Mouse (Mus musculus) thymus, adult 2 months (tissue): Measurements from ENCODE around the gene 2310022A10Rik. TPM values are rescaled to one million over a fixed set of nuclear protein-coding genes. Genes with fewer than 3 reads are reported as not detected.
A peak's percentile ranks its signal among the peaks of the same experiment; 100 is the strongest.

ENCODE experiments used
- DNase-seq: peaks from one replicate; pipeline ENCODE4 v3.0.0; 2021
- H3K27ac ChIP-seq: fragments of 200-500 bp; 2 replicates; pipeline ENCODE4 v1.5.1; 2012; ENCODE audit warnings: low read length, control low read depth; ENCODE audit not compliant: control insufficient read depth, insufficient read depth
- H3K27me3 ChIP-seq: fragments of 200-500 bp; 2 replicates; pipeline ENCODE4 v1.6.1; 2012; ENCODE audit warnings: mild to moderate bottlenecking, low read length, moderate library complexity, mixed read lengths; ENCODE audit not compliant: control insufficient read depth, insufficient read depth
- H3K36me3 ChIP-seq: fragments of 200-500 bp; 2 replicates; pipeline ENCODE4 v1.6.1; 2012; ENCODE audit warnings: mild to moderate bottlenecking, low read length, moderate library complexity; ENCODE audit not compliant: control insufficient read depth, insufficient read depth
- H3K4me1 ChIP-seq: fragments of 200-500 bp; replicated peaks from 2 replicates; pipeline ENCODE4 v1.6.1; 2012; ENCODE audit warnings: low read length; ENCODE audit not compliant: control insufficient read depth, insufficient read depth
- H3K4me3 ChIP-seq: fragments of 200-500 bp; 2 replicates; pipeline ENCODE4 v1.5.1; 2012; ENCODE audit warnings: mild to moderate bottlenecking, low read length, control low read depth, moderate library complexity; ENCODE audit not compliant: control insufficient read depth, insufficient read depth
- CTCF ChIP-seq: fragments of 200-500 bp; IDR thresholded peaks from 2 replicates; pipeline ENCODE4 v1.5.1; 2012; ENCODE audit warnings: mild to moderate bottlenecking, control low read depth, low read length, moderate library complexity, borderline replicate concordance; ENCODE audit not compliant: control insufficient read depth, poor library complexity, insufficient read depth; ENCODE audit errors: extremely low read depth
- POLR2A ChIP-seq: fragments of 200-500 bp; IDR thresholded peaks from 2 replicates; pipeline ENCODE4 v1.6.1; 2012; ENCODE audit warnings: mild to moderate bottlenecking, low read length, control low read depth, moderate library complexity; ENCODE audit not compliant: control insufficient read depth, poor library complexity, insufficient read depth; ENCODE audit errors: extremely low read depth
- WGBS: fragments of 180-500 bp; shearing (Covaris S2); methylation state at CpG from one replicate; pipeline ENCODE4 v1.1.7; 2018; 5-methylcytosine and 5-hydroxymethylcytosine counted together
- polyA plus RNA-seq: library from polyadenylated mRNA; depleted of rRNA; stranded (reverse); fragments of >200 nt; gene quantifications from 2 replicates; pipeline ENCODE4 v1.2.3, GENCODE M21; 2012

Gene 2310022A10Rik
- polyA plus RNA-seq, 1 experiment = 58.1 TPM

- TF ChIP-seq POLR2A (no peak), CTCF (no peak)
Measured at GRCm38 (mm10) chr7:27580380-27581174, 27.5 kb downstream of the 2310022A10Rik start.

GRCm38 (mm10) chr7:27586861-27587260, 33.8 kb downstream of the 2310022A10Rik start:
- 89% methylated on average over 2 of the region's 2 CpGs for WGBS
- no peak for TF ChIP-seq CTCF
- TF ChIP-seq POLR2A = no peak
- DNase-seq = no peak

More at GRCm38 (mm10) chr7:27580380-27581174, 27.5 kb downstream of the 2310022A10Rik start:
- WGBS = 97% methylated on average over 14 of the region's 14 CpGs
- Histone ChIP-seq H3K27ac (no peak overlapping the region), H3K4me3 (no peak overlapping the region), H3K4me1 (no peaks in the 10 kb centered on the region), H3K36me3 (peaks cover 31% of the 10 kb centered on the region), H3K27me3 (no peaks in the 10 kb centered on the region)
- no peak for DNase-seq

GRCm38 (mm10) chr7:27587741-27588140, 34.7 kb downstream of the 2310022A10Rik start:
- H3K27me3 ChIP-seq = no peaks in the 10 kb centered on the region
- H3K27ac ChIP-seq = no peak overlapping the region
- DNase-seq = no peak
- no peak overlapping the region for H3K4me3 ChIP-seq
- H3K4me1 ChIP-seq = peaks cover 2% of the 10 kb centered on the region
- 94% methylated on average over 2 of the region's 2 CpGs for WGBS
- H3K36me3 ChIP-seq = peaks cover 9% of the 10 kb centered on the region; the same call in 1 of the 2 replicates
- TF ChIP-seq POLR2A (no peak), CTCF (no peak)

More at GRCm38 (mm10) chr7:27586861-27587260, 33.8 kb downstream of the 2310022A10Rik start:
- Histone ChIP-seq H3K4me3 (no peak overlapping the region), H3K27ac (no peak overlapping the region), H3K4me1 (no peaks in the 10 kb centered on the region), H3K36me3 (peaks cover 14% of the 10 kb centered on the region; the same call in 1 of the 2 replicates), H3K27me3 (no peaks in the 10 kb centered on the region)

- Histone ChIP-seq H3K27me3 (no peaks in the 10 kb centered on the region), H3K27ac (no peak overlapping the region), H3K4me3 (no peak overlapping the region), H3K36me3 (0 out of 2 replicates have a peak, but pooled peaks cover 1% of the 10 kb centered on the region), H3K4me1 (peaks cover 11% of the 10 kb centered on the region)
- 97% methylated on average over 4 of the region's 4 CpGs for WGBS
- TF ChIP-seq POLR2A (no peak), CTCF (no peak)
- no peak for DNase-seq
Measured at GRCm38 (mm10) chr7:27590088-27590487, 37.1 kb downstream of the 2310022A10Rik start.

GRCm38 (mm10) chr7:27590566-27591213, 37.7 kb downstream of the 2310022A10Rik start:
- H3K4me1 ChIP-seq = peaks cover 11% of the 10 kb centered on the region
- WGBS = 62% methylated on average over 4 of the region's 4 CpGs
- DNase-seq = peak; percentile 16
- TF ChIP-seq POLR2A (no peak), CTCF (no peak)
- H3K4me3 ChIP-seq = no peak overlapping the region
- no peaks in the 10 kb centered on the region for H3K36me3 ChIP-seq
- H3K27me3 ChIP-seq = no peaks in the 10 kb centered on the region
- H3K27ac ChIP-seq = no peak overlapping the region; the same call in 1 of the 2 replicates

GRCm38 (mm10) chr7:27591266-27592216, 38.5 kb downstream of the 2310022A10Rik start, which contains the start of gene Akt2:
Gene Akt2 (plus strand): TSS chr7:27591552.
- peak; percentile 93 for DNase-seq
- Histone ChIP-seq H3K27ac (peak within 1 kb of the TSS; percentile 99), H3K4me1 (peaks cover 15% of the 10 kb centered on the region), H3K4me3 (peak within 1 kb of the TSS; percentile 86), H3K27me3 (no peaks in the 10 kb centered on the region), H3K36me3 (no peaks in the 10 kb centered on the region)
- WGBS = under 1% methylated on average over 64 of the region's 71 CpGs
- peak; percentile 77 for TF ChIP-seq POLR2A
- TF ChIP-seq CTCF = peak; percentile 20; the same call in 1 of the 2 replicates
